Mouse (Mus musculus) thymus, adult 2 months (tissue): Measurements from ENCODE around the gene Bahcc1. TPM values are rescaled to one million over a fixed set of nuclear protein-coding genes. Genes with fewer than 3 reads are reported as not detected.

Experiments used
- DNase-seq: peaks from one replicate; pipeline ENCODE4 v3.0.0; 2021
- H3K27ac ChIP-seq: fragments of 200-500 bp; 2 replicates; pipeline ENCODE4 v1.5.1; 2012; ENCODE audit warnings: low read length, control low read depth; ENCODE audit not compliant: control insufficient read depth, insufficient read depth
- H3K27me3 ChIP-seq: fragments of 200-500 bp; 2 replicates; pipeline ENCODE4 v1.6.1; 2012; ENCODE audit warnings: mild to moderate bottlenecking, low read length, moderate library complexity, mixed read lengths; ENCODE audit not compliant: control insufficient read depth, insufficient read depth
- H3K36me3 ChIP-seq: fragments of 200-500 bp; 2 replicates; pipeline ENCODE4 v1.6.1; 2012; ENCODE audit warnings: mild to moderate bottlenecking, low read length, moderate library complexity; ENCODE audit not compliant: control insufficient read depth, insufficient read depth
- H3K4me1 ChIP-seq: fragments of 200-500 bp; replicated peaks from 2 replicates; pipeline ENCODE4 v1.6.1; 2012; ENCODE audit warnings: low read length; ENCODE audit not compliant: control insufficient read depth, insufficient read depth
- H3K4me3 ChIP-seq: fragments of 200-500 bp; 2 replicates; pipeline ENCODE4 v1.5.1; 2012; ENCODE audit warnings: mild to moderate bottlenecking, low read length, control low read depth, moderate library complexity; ENCODE audit not compliant: control insufficient read depth, insufficient read depth
- CTCF ChIP-seq: fragments of 200-500 bp; IDR thresholded peaks from 2 replicates; pipeline ENCODE4 v1.5.1; 2012; ENCODE audit warnings: mild to moderate bottlenecking, control low read depth, low read length, moderate library complexity, borderline replicate concordance; ENCODE audit not compliant: control insufficient read depth, poor library complexity, insufficient read depth; ENCODE audit errors: extremely low read depth
- POLR2A ChIP-seq: fragments of 200-500 bp; IDR thresholded peaks from 2 replicates; pipeline ENCODE4 v1.6.1; 2012; ENCODE audit warnings: mild to moderate bottlenecking, low read length, control low read depth, moderate library complexity; ENCODE audit not compliant: control insufficient read depth, poor library complexity, insufficient read depth; ENCODE audit errors: extremely low read depth
- WGBS: fragments of 180-500 bp; shearing (Covaris S2); methylation state at CpG from one replicate; pipeline ENCODE4 v1.1.7; 2018; 5-methylcytosine and 5-hydroxymethylcytosine counted together
- polyA plus RNA-seq: library from polyadenylated mRNA; depleted of rRNA; stranded (reverse); fragments of >200 nt; gene quantifications from 2 replicates; pipeline ENCODE4 v1.2.3, GENCODE M21; 2012

Gene Bahcc1
- polyA plus RNA-seq, 1 experiment, result 11.0 TPM

GRCm38 (mm10) chr11:120263176-120263575 lies 30.4 kb downstream of the Bahcc1 start:
- Histone ChIP-seq H3K27me3 (no peaks in the 10 kb centered on the region), H3K4me1 (peaks cover 29% of the 10 kb centered on the region), H3K27ac (no peak overlapping the region), H3K36me3 (no peaks in the 10 kb centered on the region), H3K4me3 (no peak overlapping the region)
- DNase-seq, result no peak
- 87% methylated on average over 3 of the region's 3 CpGs for WGBS
- no peak for TF ChIP-seq POLR2A

GRCm38 (mm10) chr11:120264008-120264407 lies 31.3 kb downstream of the Bahcc1 start:
- Histone ChIP-seq H3K27ac (no peak overlapping the region), H3K36me3 (no peaks in the 10 kb centered on the region), H3K4me3 (no peak overlapping the region), H3K4me1 (peaks cover 36% of the 10 kb centered on the region), H3K27me3 (no peaks in the 10 kb centered on the region)
- no peak for DNase-seq
- WGBS, result 95% methylated on average over 6 of the region's 6 CpGs
- TF ChIP-seq CTCF (no peak), POLR2A (no peak)

GRCm38 (mm10) chr11:120265458-120265857 lies 32.7 kb downstream of the Bahcc1 start:
- no peak for DNase-seq
- TF ChIP-seq POLR2A (no peak), CTCF (no peak)
- no peak overlapping the region for H3K27ac ChIP-seq
- H3K27me3 ChIP-seq, result no peaks in the 10 kb centered on the region
- no peaks in the 10 kb centered on the region for H3K36me3 ChIP-seq
- H3K4me3 ChIP-seq, result no peak overlapping the region
- peaks cover 41% of the 10 kb centered on the region for H3K4me1 ChIP-seq
- 78% methylated on average over 5 of the region's 5 CpGs for WGBS

- H3K4me3 ChIP-seq, result no peak overlapping the region
- TF ChIP-seq CTCF (no peak), POLR2A (no peak)
- H3K27me3 ChIP-seq, result no peaks in the 10 kb centered on the region
- no peak for DNase-seq
- no peak overlapping the region for H3K27ac ChIP-seq
- no peaks in the 10 kb centered on the region for H3K36me3 ChIP-seq
- H3K4me1 ChIP-seq, result peaks cover 36% of the 10 kb centered on the region
- 97% methylated on average over 14 of the region's 14 CpGs for WGBS
Measured at GRCm38 (mm10) chr11:120266259-120266758, 33.6 kb downstream of the Bahcc1 start.

GRCm38 (mm10) chr11:120267274-120267673 lies 34.5 kb downstream of the Bahcc1 start:
- TF ChIP-seq POLR2A, result no peak
- TF ChIP-seq CTCF, result no peak
- 95% methylated on average over 2 of the region's 2 CpGs for WGBS
- Histone ChIP-seq H3K36me3 (no peaks in the 10 kb centered on the region), H3K27me3 (no peaks in the 10 kb centered on the region), H3K4me3 (no peak overlapping the region), H3K4me1 (peaks cover 26% of the 10 kb centered on the region), H3K27ac (no peak overlapping the region)
- DNase-seq, result no peak

GRCm38 (mm10) chr11:120267676-120268075 lies 34.9 kb downstream of the Bahcc1 start:
- DNase-seq, result no peak
- H3K27ac ChIP-seq, result no peak overlapping the region
- no peak overlapping the region for H3K4me3 ChIP-seq
- 43% methylated on average over 3 of the region's 3 CpGs for WGBS
- no peak for TF ChIP-seq CTCF
- H3K36me3 ChIP-seq, result no peaks in the 10 kb centered on the region
- H3K27me3 ChIP-seq, result no peaks in the 10 kb centered on the region
- peaks cover 23% of the 10 kb centered on the region for H3K4me1 ChIP-seq

- H3K4me1 ChIP-seq, result peaks cover 23% of the 10 kb centered on the region
- H3K36me3 ChIP-seq, result no peaks in the 10 kb centered on the region
- H3K27me3 ChIP-seq, result no peaks in the 10 kb centered on the region
- 72% methylated on average over 10 of the region's 10 CpGs for whole genome bisulfite sequencing
- TF ChIP-seq CTCF (peak; percentile 24; the same call in 1 of the 2 replicates), POLR2A (no peak)
- no peak overlapping the region for H3K4me3 ChIP-seq
- no peak overlapping the region for H3K27ac ChIP-seq
- DNase-seq, result peak; percentile 44
Measured at GRCm38 (mm10) chr11:120268195-120268967, 35.6 kb downstream of the Bahcc1 start.

GRCm38 (mm10) chr11:120269007-120269406 lies 36.3 kb downstream of the Bahcc1 start:
- Histone ChIP-seq H3K27me3 (no peaks in the 10 kb centered on the region), H3K4me1 (peaks cover 23% of the 10 kb centered on the region), H3K27ac (no peak overlapping the region), H3K4me3 (no peak overlapping the region), H3K36me3 (no peaks in the 10 kb centered on the region)
- no peak for DNase-seq
- no peak for TF ChIP-seq CTCF
- TF ChIP-seq POLR2A, result no peak
- 97% methylated on average over 3 of the region's 3 CpGs for WGBS
